Mouse (Mus musculus) liver, embryonic 11.5 days (tissue): Measurements from ENCODE around the gene Foxo1. TPM values are rescaled to one million over a fixed set of nuclear protein-coding genes. Genes with fewer than 3 reads are reported as not detected.

Experiments
- ATAC-seq: fragments of 200-750 bp; cut with Nextera tagmentation; replicated peaks from 2 replicates; pipeline ENCODE4 v1.8.0; 2017; ENCODE audit warnings: moderate number of reproducible peaks, mild to moderate bottlenecking, moderate TSS enrichment, moderate library complexity; ENCODE audit not compliant: low FRiP score
- DNase-seq: peaks from one replicate; pipeline ENCODE4 v3.0.0-alpha.2; 2017; ENCODE audit warnings: low spot score
- H3K27ac ChIP-seq: fragments of 300-500 bp; sonication (generic); 2 replicates; pipeline ENCODE4 v1.5.1; 2014; ENCODE audit warnings: mild to moderate bottlenecking, low read depth, low read length, control low read depth
- H3K27me3 ChIP-seq: fragments of 300-500 bp; sonication (generic); replicated peaks from 2 replicates; pipeline ENCODE4 v1.6.1; 2014; ENCODE audit warnings: low read length, mixed read lengths; ENCODE audit not compliant: control insufficient read depth, insufficient read depth
- H3K36me3 ChIP-seq: fragments of 300-500 bp; sonication (generic); 2 replicates; pipeline ENCODE4 v1.6.1; 2014; ENCODE audit warnings: mild to moderate bottlenecking, low read length, moderate library complexity, mixed read lengths; ENCODE audit not compliant: control insufficient read depth, insufficient read depth
- H3K4me1 ChIP-seq: fragments of 300-500 bp; sonication (generic); replicated peaks from 2 replicates; pipeline ENCODE4 v1.6.1; 2014; ENCODE audit warnings: low read length, mixed read lengths; ENCODE audit not compliant: control insufficient read depth, insufficient read depth
- H3K4me2 ChIP-seq: fragments of 300-500 bp; sonication (generic); 2 replicates; pipeline ENCODE4 v1.6.1; 2014; ENCODE audit warnings: mild to moderate bottlenecking, control low read depth, moderate library complexity
- H3K4me3 ChIP-seq: fragments of 300-500 bp; sonication (generic); 2 replicates; pipeline ENCODE4 v1.5.1; 2014; ENCODE audit warnings: low read depth, low read length, control low read depth
- H3K9ac ChIP-seq: fragments of 300-500 bp; sonication (generic); 2 replicates; pipeline ENCODE4 v1.6.1; 2014; ENCODE audit warnings: low read depth, low read length, control low read depth
- H3K9me3 ChIP-seq: fragments of 300-500 bp; sonication (generic); 2 replicates; pipeline ENCODE4 v1.6.1; 2016; ENCODE audit warnings: low read length, inconsistent platforms, mixed read lengths; ENCODE audit not compliant: control insufficient read depth
- WGBS: fragments of 180-500 bp; shearing (Covaris S2); extraction: QIAGEN DNeasy Blood & Tissue Kit; methylation state at CpG from one replicate; pipeline ENCODE4 v1.1.7; 2014; 5-methylcytosine and 5-hydroxymethylcytosine counted together
- polyA plus RNA-seq: library from polyadenylated mRNA; unstranded; fragments of >200 nt; fragmentation: Nextera tagmentation; extraction: Ambion mirVana; gene quantifications from 2 replicates; pipeline ENCODE4 v1.2.1, GENCODE M21; 2014

Gene Foxo1
- 3.6 TPM in 2 replicates for polyA plus RNA-seq

GRCm38 (mm10) chr3:52267652-52268486 lies at the start of gene Foxo1:
TSS of gene Foxo1 (plus strand) at chr3:52268336.
- under 1% methylated on average over 84 of the region's 85 CpGs for WGBS
- H3K27me3 ChIP-seq = peaks cover 3% of the 10 kb centered on the region; the same call in 1 of the 2 replicates

DNA sequence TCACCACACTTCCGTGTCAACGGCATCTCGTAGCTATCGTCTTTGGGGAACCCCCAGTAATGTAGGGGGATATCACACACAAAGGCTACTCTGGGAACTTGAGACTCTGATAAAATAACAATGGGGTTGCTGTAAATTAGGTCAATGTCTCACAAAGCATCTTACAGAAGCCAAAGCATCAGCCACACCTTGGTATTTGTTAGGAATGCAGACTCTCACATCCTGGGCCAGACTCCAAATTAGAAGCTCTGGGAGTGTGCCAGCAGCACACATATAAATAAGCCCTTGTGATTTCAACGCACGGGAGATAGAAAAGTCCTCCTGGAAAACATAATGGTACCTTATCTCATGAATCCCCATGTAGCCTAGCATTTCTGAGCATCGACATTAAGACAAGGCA lies 49.3 kb upstream of the Foxo1 start:
- H3K27ac ChIP-seq = no peak overlapping the region
- H3K27me3 ChIP-seq = no peaks in the 10 kb centered on the region
- no peaks in the 10 kb centered on the region for H3K9me3 ChIP-seq
- no peak overlapping the region for H3K9ac ChIP-seq
- no peaks in the 10 kb centered on the region for H3K36me3 ChIP-seq
- DNase-seq = no peak
- no peaks in the 10 kb centered on the region for H3K4me1 ChIP-seq
- H3K4me3 ChIP-seq = no peak overlapping the region
- no peak for ATAC-seq
- no peak overlapping the region for H3K4me2 ChIP-seq
- WGBS = 79% methylated on average over 7 of the region's 7 CpGs

More at GRCm38 (mm10) chr3:52267652-52268486, at the start of gene Foxo1:
- Histone ChIP-seq H3K36me3 (no peaks in the 10 kb centered on the region), H3K9me3 (no peaks in the 10 kb centered on the region), H3K9ac (peak within 1 kb of the TSS; percentile 81), H3K4me1 (peaks cover 12% of the 10 kb centered on the region; the same call in 1 of the 2 replicates), H3K4me3 (peak within 1 kb of the TSS; percentile 88), H3K27ac (peak within 1 kb of the TSS; percentile 84), H3K4me2 (peak within 1 kb of the TSS; percentile 100)
- DNase-seq (peak; percentile 93), ATAC-seq (peak; percentile 91)

DNA sequence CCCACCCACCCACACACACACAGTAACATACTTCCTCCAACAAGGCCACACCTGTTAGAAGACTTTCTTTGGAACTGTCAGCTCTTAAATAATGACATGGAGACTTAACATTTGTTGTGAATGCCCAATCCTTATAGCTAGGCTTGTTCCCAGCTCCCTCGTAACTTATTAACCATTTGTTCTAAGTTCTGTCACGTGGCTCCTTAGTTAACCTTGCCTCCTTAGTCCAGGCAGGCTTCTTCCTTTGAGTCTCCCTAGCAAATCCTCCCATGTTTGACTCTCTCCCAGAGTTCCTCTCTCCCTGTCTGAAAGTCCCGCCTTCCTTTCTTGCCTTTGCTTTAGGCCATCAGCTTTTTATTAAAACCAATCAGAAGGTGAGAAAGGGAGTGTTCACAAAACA lies 47.1 kb upstream of the Foxo1 start:
- DNase-seq = no peak
- 70% methylated on average over 3 of the region's 3 CpGs for WGBS
- Histone ChIP-seq H3K4me3 (no peak overlapping the region), H3K27me3 (no peaks in the 10 kb centered on the region), H3K9me3 (no peaks in the 10 kb centered on the region), H3K4me2 (no peak overlapping the region), H3K27ac (no peak overlapping the region), H3K9ac (no peak overlapping the region), H3K4me1 (no peaks in the 10 kb centered on the region), H3K36me3 (no peaks in the 10 kb centered on the region)
- ATAC-seq = no peak

- H3K9ac ChIP-seq = no peak overlapping the region
- H3K4me3 ChIP-seq = no peak overlapping the region
- H3K9me3 ChIP-seq = no peaks in the 10 kb centered on the region
- no peaks in the 10 kb centered on the region for H3K36me3 ChIP-seq
- no peak overlapping the region for H3K4me2 ChIP-seq
- no peaks in the 10 kb centered on the region for H3K4me1 ChIP-seq
- no peaks in the 10 kb centered on the region for H3K27me3 ChIP-seq
- no peak for ATAC-seq
- peak; percentile 17 for DNase-seq
- H3K27ac ChIP-seq = no peak overlapping the region
- WGBS = 74% methylated on average over 5 of the region's 5 CpGs
These were observed 46.2 kb upstream of the Foxo1 start for GRCm38 (mm10) chr3:52221931-52222330.

- ATAC-seq (no peak), DNase-seq (no peak)
- Histone ChIP-seq H3K9ac (no peak overlapping the region), H3K36me3 (no peaks in the 10 kb centered on the region), H3K4me1 (no peaks in the 10 kb centered on the region), H3K4me2 (no peak overlapping the region), H3K27me3 (no peaks in the 10 kb centered on the region), H3K4me3 (no peak overlapping the region), H3K9me3 (no peaks in the 10 kb centered on the region), H3K27ac (no peak overlapping the region)
- 76% methylated on average over 4 of the region's 4 CpGs for WGBS
These were observed 31.6 kb upstream of the Foxo1 start for GRCm38 (mm10) chr3:52236488-52236887.

DNA sequence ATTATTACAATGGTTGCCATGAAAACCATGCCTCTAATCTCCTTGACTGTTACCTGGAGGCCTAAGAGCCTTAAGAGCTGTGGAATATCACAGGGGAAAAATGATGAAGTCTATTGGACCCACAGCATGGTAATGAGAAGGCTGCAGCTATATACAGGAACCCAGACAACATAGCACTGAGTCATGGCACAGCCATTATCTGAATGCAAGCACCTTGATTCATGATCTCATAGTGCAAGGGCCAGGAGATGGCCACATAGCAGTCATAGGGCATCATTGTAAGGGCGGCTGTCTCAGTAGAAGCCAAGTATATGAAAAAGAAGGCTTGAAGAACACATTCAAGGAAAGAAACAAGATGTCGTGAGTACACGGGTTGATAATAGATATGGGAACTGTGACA lies 31.0 kb upstream of the Foxo1 start:
- Histone ChIP-seq H3K9ac (no peak overlapping the region), H3K27me3 (no peaks in the 10 kb centered on the region), H3K4me2 (no peak overlapping the region), H3K4me1 (no peaks in the 10 kb centered on the region), H3K27ac (no peak overlapping the region), H3K36me3 (no peaks in the 10 kb centered on the region), H3K4me3 (no peak overlapping the region), H3K9me3 (no peaks in the 10 kb centered on the region)
- no peak for DNase-seq
- 76% methylated on average over 3 of the region's 3 CpGs for WGBS
- ATAC-seq = no peak

DNA sequence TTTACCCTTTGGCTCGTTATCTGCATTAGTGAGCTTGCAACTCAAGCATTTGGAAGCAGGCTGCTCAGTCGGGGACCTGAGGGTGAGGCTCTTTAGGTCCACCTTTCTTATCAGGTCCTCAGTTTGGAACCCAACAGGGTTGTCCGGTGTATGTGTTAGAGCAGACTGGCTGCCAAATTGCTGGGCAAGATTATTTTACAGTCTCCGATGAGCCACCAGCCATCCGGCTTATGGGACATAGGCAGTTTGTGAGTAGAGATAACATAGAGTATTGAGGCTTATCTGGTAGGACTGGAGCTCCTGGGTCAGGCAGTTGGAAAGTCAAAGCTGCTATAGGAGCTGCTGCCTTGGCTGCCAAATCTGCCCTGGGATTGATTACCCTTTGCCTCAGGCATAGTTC lies 27.1 kb upstream of the Foxo1 start:
- Histone ChIP-seq H3K4me2 (no peak overlapping the region), H3K4me1 (no peaks in the 10 kb centered on the region), H3K27ac (no peak overlapping the region), H3K4me3 (no peak overlapping the region), H3K9me3 (no peaks in the 10 kb centered on the region), H3K36me3 (no peaks in the 10 kb centered on the region), H3K27me3 (no peaks in the 10 kb centered on the region), H3K9ac (no peak overlapping the region)
- 47% methylated on average over 5 of the region's 5 CpGs for WGBS
- DNase-seq = no peak
- ATAC-seq = peak; percentile 39; the same call in 1 of the 2 replicates

DNA sequence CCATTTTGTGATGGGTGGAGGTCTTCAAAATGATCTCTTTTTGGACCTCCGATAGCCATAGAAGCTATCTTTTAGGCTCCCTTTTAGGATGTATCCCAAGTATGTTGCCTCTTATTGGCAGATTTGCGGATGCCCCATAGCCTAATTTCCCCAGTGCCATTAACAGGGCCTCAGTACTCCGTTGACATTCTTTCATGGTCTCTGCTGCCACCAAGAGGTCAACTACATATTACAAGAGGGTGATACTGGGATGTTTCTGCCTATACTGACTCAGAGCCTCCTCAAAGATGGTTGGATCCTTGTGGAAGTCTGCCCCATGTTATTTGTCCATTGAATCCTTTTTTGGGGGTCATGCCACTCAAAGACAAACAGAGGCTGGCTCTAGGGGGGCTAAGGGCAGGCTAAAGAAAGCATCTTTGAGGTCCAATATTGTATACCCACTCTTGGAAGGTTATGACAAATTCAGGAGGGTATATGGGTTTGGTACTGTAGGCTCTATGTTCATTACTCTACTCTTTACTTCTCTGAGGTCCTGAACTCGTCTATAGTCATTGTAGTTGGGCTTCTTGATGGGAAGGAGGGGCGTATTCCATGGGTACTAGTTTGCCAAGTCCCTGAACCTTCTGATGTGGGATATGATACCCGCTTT lies 25.6 kb upstream of the Foxo1 start:
- H3K36me3 ChIP-seq = no peaks in the 10 kb centered on the region

More for the DNA sequence above, 25.6 kb upstream of the Foxo1 start:
- Histone ChIP-seq H3K27ac (no peak overlapping the region), H3K9ac (no peak overlapping the region), H3K4me1 (no peaks in the 10 kb centered on the region), H3K4me2 (no peak overlapping the region), H3K4me3 (no peak overlapping the region), H3K27me3 (no peaks in the 10 kb centered on the region), H3K9me3 (no peaks in the 10 kb centered on the region)
- ATAC-seq (no peak; the same call in 1 of the 2 replicates), DNase-seq (no peak)
- WGBS = 43% methylated on average over 6 of the region's 6 CpGs
